Mouse (Mus musculus) thymus, postnatal 4 days (tissue): Measurements from ENCODE around the gene Tmem200a.
A peak's percentile ranks its signal among the peaks of the same experiment; 100 is the strongest.

Source experiments
- DNase-seq: peaks from one replicate; pipeline ENCODE4 v3.0.0; 2021

Gene Tmem200a

DNA sequence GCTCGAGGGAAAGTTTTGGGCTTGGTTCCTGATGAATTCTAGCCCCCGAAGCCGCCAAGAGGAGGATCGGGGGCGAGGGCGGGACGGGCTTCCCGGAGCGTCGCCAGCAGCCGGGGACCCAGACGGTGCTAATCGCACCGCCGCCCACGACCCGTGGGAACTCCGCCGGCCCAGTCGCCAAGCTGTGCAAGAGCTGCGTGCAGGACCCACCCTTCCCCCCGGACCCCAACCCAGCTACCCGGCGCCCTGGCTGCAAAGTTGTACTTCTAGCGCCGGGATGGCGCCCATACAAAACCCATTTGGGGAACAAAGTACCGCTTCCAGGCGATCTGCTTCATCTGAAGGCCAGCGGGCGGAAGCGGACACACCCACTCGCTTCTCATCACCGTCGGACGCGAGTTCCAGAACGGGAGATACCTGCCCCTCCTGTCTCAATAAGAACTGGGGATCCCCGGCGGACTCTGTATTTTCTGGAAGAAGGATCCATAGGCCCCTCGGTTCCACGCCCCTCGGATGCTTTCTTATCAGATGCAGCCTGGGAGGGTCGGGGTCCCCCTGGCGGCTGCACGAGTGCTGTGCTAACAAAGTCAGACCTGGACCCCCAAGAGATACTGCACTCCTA, at the start of gene Tmem200a:
Gene Tmem200a, minus strand, starts transcription at position 532 of the 622 bp plus-strand sequence.
- DNase-seq, result peak; percentile 63

DNA sequence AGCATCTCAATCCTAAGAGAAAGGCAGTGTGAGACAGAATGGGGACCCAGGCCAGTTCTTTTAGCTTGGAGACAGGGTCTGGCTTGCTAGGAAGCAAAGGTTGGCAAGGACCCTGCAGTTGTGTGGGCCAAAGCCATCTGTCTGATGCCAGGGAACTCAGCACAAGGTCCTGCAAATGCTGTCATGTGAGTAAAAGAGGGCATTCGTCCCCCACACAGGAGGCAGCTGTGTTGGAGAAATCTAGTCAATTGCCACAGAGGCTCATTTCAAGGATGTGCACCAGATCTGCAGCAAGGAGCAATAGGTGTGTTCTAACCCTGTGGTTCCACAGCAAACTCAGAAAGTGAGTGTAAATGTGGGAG, 41.0 kb upstream of the Tmem200a start:
- no peak for DNase-seq

DNA sequence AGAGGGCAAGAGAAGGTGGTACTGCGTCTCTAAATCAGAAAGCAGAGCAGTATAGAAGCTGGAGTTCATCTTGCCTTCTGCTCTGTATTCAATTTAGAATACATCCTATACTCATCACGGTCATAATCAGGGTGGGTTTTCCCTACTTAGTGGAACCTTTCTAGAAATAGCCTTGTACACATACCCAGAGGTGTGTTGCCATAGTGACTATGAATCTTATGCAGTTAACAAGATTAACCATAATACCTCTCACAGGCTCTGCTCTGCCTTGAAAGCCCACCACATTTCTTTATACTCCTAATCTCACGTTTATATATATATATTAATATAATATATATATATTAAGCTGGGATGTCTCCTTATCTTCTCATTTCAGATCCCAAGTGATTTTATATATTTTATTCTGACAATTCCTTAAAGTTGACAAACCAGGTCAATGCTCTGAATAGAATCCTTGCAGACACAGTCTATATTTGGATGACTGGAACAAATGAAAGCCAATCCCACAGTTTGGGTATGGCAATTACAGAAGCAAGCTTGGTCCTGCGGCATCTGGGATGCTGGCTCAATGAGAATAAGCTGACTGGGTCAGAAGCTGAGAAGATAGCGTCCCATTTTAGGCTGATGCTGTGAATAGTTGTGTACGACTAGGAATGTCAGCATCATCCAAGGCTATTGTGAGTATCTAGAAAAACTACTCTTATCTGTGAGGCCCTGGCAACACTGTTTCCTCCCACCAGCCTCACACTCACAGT, 40.4 kb upstream of the Tmem200a start:
- DNase-seq, result no peak

- DNase-seq, result no peak
Observed at GRCm38 (mm10) chr10:26114409-26114808, 35.6 kb upstream of the Tmem200a start.

DNA sequence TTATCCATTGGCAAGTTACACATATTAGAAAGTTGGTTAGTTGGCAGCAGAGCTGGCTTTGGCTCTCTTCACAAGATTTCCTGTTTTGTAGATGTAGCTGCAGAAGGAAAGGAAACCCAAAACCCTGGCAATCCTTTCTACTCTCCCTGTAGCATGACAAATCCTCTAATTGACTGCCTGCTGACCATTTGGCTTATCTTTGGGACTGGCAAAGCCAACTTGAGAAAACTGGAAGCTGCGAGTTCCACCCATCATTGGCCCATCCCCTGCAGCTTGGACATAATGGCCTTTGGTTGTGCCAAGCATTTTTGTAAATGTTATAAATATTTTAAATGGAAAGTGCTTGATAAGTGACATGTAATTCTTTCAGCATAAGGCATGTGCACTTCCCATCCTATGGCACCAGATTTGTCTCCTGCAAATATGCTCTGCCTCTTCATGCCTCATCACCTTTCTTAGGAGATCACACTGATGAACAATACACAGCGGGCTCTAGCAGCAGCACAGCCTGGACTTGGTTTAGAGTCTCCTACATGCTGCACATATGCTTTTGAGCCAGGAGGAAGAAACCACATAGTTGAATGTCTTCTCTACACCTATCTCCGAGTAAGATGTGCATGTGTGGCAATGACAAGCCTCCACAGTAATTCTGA, 24.6 kb upstream of the Tmem200a start:
- DNase-seq, result no peak

GRCm38 (mm10) chr10:26082081-26082480, 3.2 kb upstream of the Tmem200a start:
- DNase-seq, result peak; percentile 18

GRCm38 (mm10) chr10:26079678-26080077, 826 bp upstream of the Tmem200a start:
- DNase-seq, result no peak

DNA sequence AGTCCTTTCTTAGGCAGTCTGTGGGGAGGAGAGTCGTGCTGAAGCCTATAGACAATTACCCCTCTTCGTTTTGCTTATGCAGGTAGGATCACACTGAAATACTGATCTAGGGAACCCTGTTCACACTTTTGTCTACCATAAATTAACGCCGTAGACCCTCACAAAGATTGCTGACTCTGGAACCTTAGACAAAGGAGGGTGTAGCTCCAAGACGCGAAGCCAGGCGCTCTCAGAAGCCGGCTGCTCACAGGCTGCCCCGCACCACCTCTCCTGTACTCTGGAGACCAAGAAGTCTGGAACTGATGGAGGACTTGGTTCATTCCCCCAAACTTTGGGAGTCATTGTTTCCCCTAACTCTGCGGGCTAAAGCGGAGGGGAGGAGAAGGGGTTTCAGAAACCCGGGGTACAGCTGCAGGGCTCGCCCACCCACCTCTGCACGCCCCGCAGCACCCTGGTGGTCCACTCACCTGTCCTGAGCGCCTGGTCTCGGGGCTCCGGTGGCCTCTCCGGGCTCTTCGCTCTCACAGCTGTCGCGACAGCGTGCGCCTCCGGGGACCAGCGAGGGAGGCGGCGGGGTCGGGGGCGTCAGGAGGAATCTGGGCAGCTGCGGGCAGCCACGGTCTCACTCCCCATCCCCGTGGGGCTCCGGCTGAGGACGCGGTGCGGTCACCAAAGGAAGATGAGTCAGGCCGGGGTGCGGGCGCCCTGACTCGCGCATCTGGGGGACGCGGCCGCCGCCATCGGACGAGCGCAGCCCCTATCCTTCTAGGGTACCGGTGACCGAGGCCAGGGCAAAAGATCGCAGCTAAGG, 976 bp downstream of the Tmem200a start, which contains the start of gene Gm9767:
Gene Gm9767, plus strand, starts transcription at position 585 of the 811 bp plus-strand sequence.
- DNase-seq, result peak; percentile 12

DNA sequence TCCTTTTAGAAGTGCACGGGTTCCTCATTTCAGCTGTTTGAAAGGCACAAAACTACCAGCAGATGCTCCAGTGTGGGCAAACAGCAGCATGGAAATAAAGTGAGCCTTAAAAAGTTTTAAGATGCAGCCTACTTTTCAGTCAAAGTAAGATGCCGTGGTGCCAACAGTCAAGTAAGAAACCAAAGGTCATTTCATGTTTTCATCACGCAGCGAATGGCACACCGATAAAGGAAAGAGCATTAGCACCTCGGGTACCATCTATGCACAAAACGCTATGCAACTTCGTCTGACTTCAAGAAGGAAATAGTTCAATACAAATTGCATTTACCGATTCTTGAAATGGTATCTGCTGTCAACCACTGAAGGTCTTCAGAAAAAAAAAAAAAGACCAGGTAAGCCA, 1.9 kb downstream of the Tmem200a start:
- DNase-seq, result no peak

DNA sequence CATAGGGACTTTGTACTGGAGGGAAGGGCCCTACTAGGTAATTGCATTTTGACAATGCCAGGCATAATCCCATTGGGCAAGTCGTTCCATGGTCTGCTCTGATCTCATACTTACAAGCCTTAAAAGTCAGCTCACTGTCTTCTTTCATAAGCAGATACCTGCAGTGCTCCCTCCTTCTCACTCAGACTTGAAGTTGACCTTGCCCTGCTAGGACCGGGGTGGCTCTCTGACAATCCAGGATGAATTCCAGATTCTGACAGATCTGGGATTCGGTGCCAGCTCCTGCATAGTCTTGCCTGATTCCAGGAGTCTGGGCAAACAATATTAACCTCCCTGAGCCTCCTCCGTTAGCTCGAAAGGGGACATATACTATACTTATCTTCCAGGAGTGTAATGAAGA, 6.9 kb downstream of the Tmem200a start:
- DNase-seq, result no peak

DNA sequence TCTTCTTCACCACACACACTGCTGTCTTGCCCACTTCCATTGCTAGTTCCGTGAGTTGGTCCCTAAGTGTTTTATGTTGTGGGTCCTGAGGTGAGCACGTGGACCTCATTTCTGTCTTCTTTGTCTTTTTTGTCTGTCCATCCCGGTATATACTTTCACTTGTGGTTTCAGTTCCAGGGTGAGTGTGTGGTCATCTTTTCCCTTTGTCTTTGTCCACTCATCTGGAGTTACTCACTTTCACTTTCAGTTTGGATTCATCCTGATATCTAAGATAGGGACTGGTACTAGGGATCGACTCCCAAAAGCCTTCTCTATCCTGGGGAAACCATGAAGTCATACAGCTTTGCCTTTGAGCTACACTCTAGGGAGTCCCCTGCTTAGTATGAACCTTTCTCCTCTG, 15.8 kb downstream of the Tmem200a start:
- DNase-seq, result no peak

DNA sequence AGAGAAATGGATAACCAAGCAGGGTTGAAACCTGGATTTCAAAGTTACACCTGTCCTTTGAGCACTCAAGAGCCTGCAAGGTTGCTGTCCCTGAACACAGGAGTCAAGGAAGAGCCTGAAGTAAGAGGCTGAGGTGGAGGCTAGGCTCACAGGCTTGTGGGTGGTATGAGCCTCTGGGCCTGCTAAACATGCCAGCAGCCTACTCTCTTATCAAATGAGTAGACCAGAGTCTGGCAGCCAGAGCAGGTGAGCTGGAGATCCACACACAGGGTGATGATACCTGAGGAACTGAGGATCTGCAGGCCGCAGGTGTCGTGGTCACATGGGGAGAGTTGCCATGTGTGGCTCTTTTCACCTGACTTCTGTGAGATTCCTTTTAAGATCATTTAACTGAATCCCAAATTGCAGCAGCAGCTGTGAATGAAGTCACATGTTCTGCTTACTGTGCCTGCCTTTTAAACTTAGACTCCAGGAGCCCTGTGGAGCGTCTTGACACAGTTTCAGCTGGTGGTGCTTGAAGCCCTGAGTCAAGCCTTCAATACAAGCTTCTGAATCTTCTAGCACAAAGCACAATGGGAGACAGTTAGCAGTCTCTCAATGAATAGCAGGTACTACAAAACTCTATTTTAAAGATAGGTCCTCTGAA, 19.1 kb downstream of the Tmem200a start:
- no peak for DNase-seq

DNA sequence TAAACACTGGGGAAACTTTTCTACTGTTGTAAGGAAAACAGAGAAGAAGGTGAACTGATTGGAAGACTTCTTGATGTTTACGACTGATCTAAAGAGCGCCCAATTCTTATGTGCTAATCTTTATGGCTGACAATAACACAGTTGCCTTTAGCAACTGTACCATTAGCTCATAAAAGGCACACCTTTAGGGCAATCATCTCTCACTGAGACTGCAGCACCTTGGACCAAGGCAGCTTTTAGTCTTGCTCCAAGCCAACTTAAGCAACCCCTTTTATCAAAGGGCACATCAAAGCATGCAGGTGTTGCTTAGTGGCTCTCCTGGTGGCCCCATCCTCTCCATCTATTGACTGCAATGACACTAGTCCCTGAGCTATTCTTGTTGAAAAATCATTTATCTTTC, 27.7 kb downstream of the Tmem200a start:
- DNase-seq, result no peak

DNA sequence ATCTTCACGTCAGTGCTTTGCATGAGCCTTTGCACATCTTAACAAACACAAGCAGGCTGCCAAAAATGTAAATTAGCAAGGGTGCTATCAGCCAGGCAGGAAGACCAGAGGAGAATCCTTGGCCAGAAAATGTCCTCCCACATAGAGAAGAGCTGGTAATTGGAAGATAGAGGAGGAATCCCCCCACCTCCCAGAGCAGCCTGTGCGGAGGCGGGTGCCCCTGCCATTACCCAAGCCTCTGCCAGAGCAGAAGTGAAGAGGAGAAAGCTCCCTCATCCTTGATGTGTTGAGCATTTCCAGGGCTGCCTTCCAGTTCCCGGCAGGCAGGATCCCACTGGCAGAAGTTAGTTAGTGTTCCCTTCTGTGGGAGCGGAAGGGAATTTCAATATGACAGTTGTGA, 43.9 kb downstream of the Tmem200a start:
- DNase-seq, result no peak

DNA sequence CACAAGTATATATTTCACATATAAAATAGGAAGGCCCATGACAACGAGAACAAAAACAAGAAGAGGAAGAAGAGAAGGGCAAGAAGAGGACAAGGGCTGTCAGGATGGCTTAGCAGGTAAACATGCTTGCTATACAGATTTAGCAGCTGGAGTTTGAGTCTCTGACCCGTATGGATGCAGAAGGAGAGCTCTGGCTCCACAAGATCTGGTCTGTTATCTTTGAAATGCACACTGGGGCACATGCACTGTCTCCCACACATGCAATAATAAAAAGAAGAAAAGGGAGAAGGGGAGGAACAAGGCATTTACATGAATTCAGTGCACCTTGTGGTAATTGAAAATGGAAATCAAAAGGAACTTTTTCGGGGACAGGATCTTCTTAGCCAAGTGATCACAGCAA, 60.1 kb downstream of the Tmem200a start:
- DNase-seq, result no peak

DNA sequence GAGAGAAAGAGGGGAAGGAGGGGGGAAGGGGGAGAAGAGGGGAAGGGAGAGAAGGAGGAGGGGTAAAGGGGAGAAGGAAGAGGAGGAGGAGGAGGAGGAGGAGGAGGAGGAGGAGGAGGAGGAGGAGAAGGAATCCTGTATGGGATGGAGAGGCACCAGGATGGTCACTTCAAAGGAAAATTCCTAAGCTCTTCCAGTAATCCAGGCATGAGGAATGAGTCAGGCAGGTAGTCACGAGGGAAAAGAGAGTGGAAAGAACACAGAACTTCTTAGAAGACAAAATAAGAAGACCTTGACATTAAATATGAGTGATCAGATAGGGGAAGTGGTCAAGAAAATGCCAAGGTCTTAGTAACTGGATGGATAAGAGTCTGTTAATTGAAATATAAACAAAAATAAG, 64.6 kb downstream of the Tmem200a start:
- DNase-seq, result no peak

DNA sequence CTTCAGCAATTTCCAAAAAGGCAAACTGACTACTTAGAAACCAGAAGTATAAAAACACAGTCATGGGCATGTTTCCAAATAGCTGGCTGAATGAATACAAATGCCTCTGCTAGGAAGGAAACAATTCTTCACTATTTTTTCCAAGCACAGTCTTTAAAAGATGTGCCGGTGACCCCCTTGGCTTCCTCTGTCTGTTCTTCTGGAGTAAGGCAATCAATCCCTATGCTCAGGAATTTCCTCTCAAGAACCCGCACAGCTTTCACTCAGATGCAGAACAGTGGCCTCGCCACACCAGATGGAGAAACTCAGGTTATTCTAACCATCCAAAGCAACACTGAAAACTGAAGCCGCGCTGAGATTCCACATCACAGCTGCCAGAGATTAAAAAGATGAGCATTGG, 69.9 kb downstream of the Tmem200a start:
- no peak for DNase-seq

DNA sequence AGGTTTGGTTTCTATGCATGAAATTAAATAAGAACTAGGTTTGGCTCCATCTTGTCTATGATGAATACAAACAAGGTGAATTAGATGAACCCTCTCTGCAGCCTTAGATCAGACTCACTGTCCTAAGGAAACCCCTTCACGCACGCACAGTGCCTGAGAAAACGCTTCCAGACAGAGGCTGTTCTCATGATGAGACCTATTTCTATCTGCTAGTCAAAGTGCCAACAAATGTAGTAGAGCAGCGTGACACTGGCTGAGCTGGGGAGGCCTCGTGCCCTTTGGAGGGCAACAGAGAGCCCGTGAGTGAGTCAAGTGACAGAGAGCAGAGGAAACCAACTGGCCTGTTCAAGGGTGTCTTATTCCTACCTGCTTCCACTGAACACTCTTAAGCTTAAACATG, 73.4 kb downstream of the Tmem200a start:
- no peak for DNase-seq

- no peak for DNase-seq
Observed at GRCm38 (mm10) chr10:26000893-26001292, 78.0 kb downstream of the Tmem200a start.

- no peak for DNase-seq
Observed at GRCm38 (mm10) chr10:25999291-25999930, 79.4 kb downstream of the Tmem200a start.

GRCm38 (mm10) chr10:25984056-25984455, 94.8 kb downstream of the Tmem200a start:
- no peak for DNase-seq

- no peak for DNase-seq
Observed at GRCm38 (mm10) chr10:25982617-25983016, 96.2 kb downstream of the Tmem200a start.
